Mouse (Mus musculus) midbrain, embryonic 15.5 days (tissue): ENCODE measurements around the gene Kdm2a. TPM values are rescaled to one million over a fixed set of nuclear protein-coding genes. Genes with fewer than 3 reads are reported as not detected.
A peak's percentile ranks its signal among the peaks of the same experiment; 100 is the strongest.

Experiments used
- ATAC-seq: fragments of 200-750 bp; cut with Nextera tagmentation; replicated peaks from 2 replicates; pipeline ENCODE4 v1.8.0; 2017; ENCODE audit warnings: moderate TSS enrichment
- H3K27ac ChIP-seq: fragments of 300-500 bp; sonication (generic); 2 replicates; pipeline ENCODE4 v1.5.1; 2015; ENCODE audit warnings: mild to moderate bottlenecking, inconsistent platforms
- H3K27me3 ChIP-seq: fragments of 300-500 bp; sonication (generic); replicated peaks from 2 replicates; pipeline ENCODE4 v1.6.1; 2015; ENCODE audit warnings: inconsistent platforms
- H3K36me3 ChIP-seq: fragments of 300-500 bp; sonication (generic); replicated peaks from 2 replicates; pipeline ENCODE4 v1.6.1; 2015; ENCODE audit warnings: inconsistent platforms
- H3K4me1 ChIP-seq: fragments of 300-500 bp; sonication (generic); 2 replicates; pipeline ENCODE4 v1.6.1; 2015; ENCODE audit warnings: inconsistent platforms
- H3K4me2 ChIP-seq: fragments of 300-500 bp; sonication (generic); 2 replicates; pipeline ENCODE4 v1.6.1; 2015; ENCODE audit warnings: inconsistent platforms, mild to moderate bottlenecking, moderate library complexity
- H3K4me3 ChIP-seq: fragments of 300-500 bp; sonication (generic); 2 replicates; pipeline ENCODE4 v1.5.1; 2015; ENCODE audit warnings: mild to moderate bottlenecking, inconsistent platforms
- H3K9ac ChIP-seq: fragments of 300-500 bp; sonication (generic); 2 replicates; pipeline ENCODE4 v1.6.1; 2015; ENCODE audit warnings: mild to moderate bottlenecking, inconsistent platforms
- H3K9me3 ChIP-seq: fragments of 300-500 bp; sonication (generic); 2 replicates; pipeline ENCODE4 v1.6.1; 2016; ENCODE audit warnings: inconsistent platforms
- WGBS: fragments of 180-500 bp; shearing (Covaris S2); methylation state at CpG from one replicate; pipeline ENCODE4 v1.1.7; 2015; ENCODE audit warnings: mixed read lengths; 5-methylcytosine and 5-hydroxymethylcytosine counted together
- polyA plus RNA-seq: library from polyadenylated mRNA; unstranded; fragments of >200 nt; fragmentation: Nextera tagmentation; extraction: Ambion mirVana; gene quantifications from 2 replicates; pipeline ENCODE4 v1.2.1, GENCODE M21; 2015

Kdm2a gene
- polyA plus RNA-seq, 1 experiment from 2014 or later: 38.8 TPM

GRCm38 (mm10) chr19:4338162-4338561 lies 59.9 kb downstream of the Kdm2a start:
- no peaks in the 10 kb centered on the region for H3K27me3 ChIP-seq
- H3K9me3 ChIP-seq: no peaks in the 10 kb centered on the region
- H3K4me2 ChIP-seq: no peak overlapping the region
- 29% methylated on average over 2 of the region's 2 CpGs for WGBS
- H3K4me1 ChIP-seq: peaks cover 17% of the 10 kb centered on the region
- H3K9ac ChIP-seq: no peak overlapping the region
- no peak overlapping the region for H3K4me3 ChIP-seq
- H3K27ac ChIP-seq: no peak overlapping the region
- peaks cover 19% of the 10 kb centered on the region; the same call in 1 of the 2 replicates for H3K36me3 ChIP-seq
- no peak for ATAC-seq

GRCm38 (mm10) chr19:4333791-4334190 lies 64.3 kb downstream of the Kdm2a start:
- peak; percentile 99 for ATAC-seq
- H3K27me3 ChIP-seq: no peaks in the 10 kb centered on the region
- H3K9me3 ChIP-seq: no peaks in the 10 kb centered on the region
- peak overlapping the region; percentile 70 for H3K4me2 ChIP-seq
- peak overlapping the region; percentile 56 for H3K9ac ChIP-seq
- peak overlapping the region; percentile 53 for H3K4me3 ChIP-seq
- H3K27ac ChIP-seq: peak overlapping the region; percentile 89
- WGBS: 0% methylated on average over 16 of the region's 16 CpGs
- peaks cover 10% of the 10 kb centered on the region; the same call in 1 of the 2 replicates for H3K36me3 ChIP-seq
- peaks cover 36% of the 10 kb centered on the region for H3K4me1 ChIP-seq

- Histone ChIP-seq H3K27me3 (no peaks in the 10 kb centered on the region), H3K4me1 (peaks cover 36% of the 10 kb centered on the region), H3K36me3 (peaks cover 15% of the 10 kb centered on the region), H3K27ac (peak overlapping the region; percentile 89), H3K4me2 (peak overlapping the region; percentile 70), H3K9me3 (no peaks in the 10 kb centered on the region), H3K9ac (peak overlapping the region; percentile 56), H3K4me3 (peak overlapping the region; percentile 53)
- under 1% methylated on average over 13 of the region's 13 CpGs for WGBS
- peak; percentile 73 for ATAC-seq
Observed at GRCm38 (mm10) chr19:4333100-4333775, 64.8 kb downstream of the Kdm2a start.

GRCm38 (mm10) chr19:4332653-4333052 lies 65.4 kb downstream of the Kdm2a start:
- H3K27me3 ChIP-seq: no peaks in the 10 kb centered on the region
- peaks cover 36% of the 10 kb centered on the region for H3K4me1 ChIP-seq
- no peaks in the 10 kb centered on the region for H3K9me3 ChIP-seq
- no peak for ATAC-seq
- peak overlapping the region; percentile 70 for H3K4me2 ChIP-seq
- peak overlapping the region; percentile 89 for H3K27ac ChIP-seq
- peak overlapping the region; percentile 56 for H3K9ac ChIP-seq
- H3K36me3 ChIP-seq: peaks cover 21% of the 10 kb centered on the region
- peak overlapping the region; percentile 53 for H3K4me3 ChIP-seq
- 1% methylated on average over 4 of the region's 4 CpGs for WGBS

GRCm38 (mm10) chr19:4331273-4331672 lies 66.8 kb downstream of the Kdm2a start:
- H3K4me3 ChIP-seq: no peak overlapping the region
- peaks cover 36% of the 10 kb centered on the region for H3K4me1 ChIP-seq
- ATAC-seq: no peak
- no peaks in the 10 kb centered on the region for H3K27me3 ChIP-seq
- no peak overlapping the region for H3K27ac ChIP-seq
- H3K9ac ChIP-seq: no peak overlapping the region
- WGBS: 95% methylated on average over 3 of the region's 3 CpGs
- no peak overlapping the region for H3K4me2 ChIP-seq
- H3K9me3 ChIP-seq: no peaks in the 10 kb centered on the region
- peaks cover 33% of the 10 kb centered on the region for H3K36me3 ChIP-seq

GRCm38 (mm10) chr19:4330603-4331002 lies 67.5 kb downstream of the Kdm2a start:
- H3K27me3 ChIP-seq: no peaks in the 10 kb centered on the region
- no peak overlapping the region for H3K27ac ChIP-seq
- no peak for ATAC-seq
- no peak overlapping the region for H3K9ac ChIP-seq
- no peak overlapping the region for H3K4me2 ChIP-seq
- WGBS: 93% methylated on average over 2 of the region's 2 CpGs
- no peaks in the 10 kb centered on the region for H3K9me3 ChIP-seq
- H3K4me1 ChIP-seq: peaks cover 36% of the 10 kb centered on the region
- H3K36me3 ChIP-seq: peaks cover 40% of the 10 kb centered on the region
- no peak overlapping the region for H3K4me3 ChIP-seq

GRCm38 (mm10) chr19:4328737-4329304 lies 69.3 kb downstream of the Kdm2a start:
- ATAC-seq: no peak
- Histone ChIP-seq H3K9me3 (no peaks in the 10 kb centered on the region), H3K4me1 (peaks cover 25% of the 10 kb centered on the region), H3K27ac (no peak overlapping the region), H3K9ac (no peak overlapping the region), H3K4me2 (no peak overlapping the region), H3K36me3 (peaks cover 57% of the 10 kb centered on the region), H3K4me3 (no peak overlapping the region), H3K27me3 (no peaks in the 10 kb centered on the region)
- 93% methylated on average over 8 of the region's 8 CpGs for WGBS

- no peak for ATAC-seq
- H3K4me3 ChIP-seq: no peak overlapping the region
- no peak overlapping the region for H3K27ac ChIP-seq
- peaks cover 67% of the 10 kb centered on the region for H3K36me3 ChIP-seq
- no peaks in the 10 kb centered on the region for H3K9me3 ChIP-seq
- 86% methylated on average over 1 of the region's 1 CpGs for WGBS
- H3K9ac ChIP-seq: no peak overlapping the region
- no peak overlapping the region for H3K4me2 ChIP-seq
- H3K27me3 ChIP-seq: no peaks in the 10 kb centered on the region
- peaks cover 7% of the 10 kb centered on the region for H3K4me1 ChIP-seq
Observed at GRCm38 (mm10) chr19:4326881-4327280, 71.2 kb downstream of the Kdm2a start.

- Histone ChIP-seq H3K9ac (no peak overlapping the region), H3K4me2 (no peak overlapping the region), H3K4me1 (no peaks in the 10 kb centered on the region), H3K27ac (no peak overlapping the region), H3K36me3 (peaks cover 69% of the 10 kb centered on the region), H3K27me3 (no peaks in the 10 kb centered on the region), H3K9me3 (no peaks in the 10 kb centered on the region), H3K4me3 (no peak overlapping the region)
- ATAC-seq: no peak
- 97% methylated on average over 3 of the region's 3 CpGs for WGBS
Observed at GRCm38 (mm10) chr19:4326106-4326505, 72.0 kb downstream of the Kdm2a start.

- Histone ChIP-seq H3K9ac (no peak overlapping the region), H3K27me3 (no peaks in the 10 kb centered on the region), H3K4me1 (no peaks in the 10 kb centered on the region), H3K36me3 (peaks cover 69% of the 10 kb centered on the region), H3K9me3 (no peaks in the 10 kb centered on the region), H3K4me3 (no peak overlapping the region), H3K4me2 (no peak overlapping the region), H3K27ac (no peak overlapping the region)
- no peak for ATAC-seq
- 97% methylated on average over 3 of the region's 3 CpGs for WGBS
Observed at GRCm38 (mm10) chr19:4322134-4322533, 76.0 kb downstream of the Kdm2a start.

- no peak for ATAC-seq
Observed at GRCm38 (mm10) chr19:4321622-4322021, 76.5 kb downstream of the Kdm2a start.

GRCm38 (mm10) chr19:4319272-4319671 lies 78.8 kb downstream of the Kdm2a start:
- H3K9ac ChIP-seq: no peak overlapping the region
- no peak overlapping the region for H3K27ac ChIP-seq
- no peak overlapping the region for H3K4me3 ChIP-seq
- 84% methylated on average over 4 of the region's 4 CpGs for WGBS
- H3K4me2 ChIP-seq: no peak overlapping the region
- H3K27me3 ChIP-seq: no peaks in the 10 kb centered on the region
- H3K9me3 ChIP-seq: no peaks in the 10 kb centered on the region
- H3K4me1 ChIP-seq: no peaks in the 10 kb centered on the region
- peaks cover 42% of the 10 kb centered on the region for H3K36me3 ChIP-seq
- no peak for ATAC-seq

More at GRCm38 (mm10) chr19:4321622-4322021, 76.5 kb downstream of the Kdm2a start:
- Histone ChIP-seq H3K27ac (no peak overlapping the region), H3K4me3 (no peak overlapping the region), H3K27me3 (no peaks in the 10 kb centered on the region), H3K9me3 (no peaks in the 10 kb centered on the region), H3K4me2 (no peak overlapping the region), H3K36me3 (peaks cover 64% of the 10 kb centered on the region), H3K9ac (no peak overlapping the region), H3K4me1 (no peaks in the 10 kb centered on the region)
- 86% methylated on average over 1 of the region's 1 CpGs for WGBS

- no peaks in the 10 kb centered on the region for H3K9me3 ChIP-seq
- peaks cover 31% of the 10 kb centered on the region for H3K36me3 ChIP-seq
- H3K27ac ChIP-seq: no peak overlapping the region
- no peaks in the 10 kb centered on the region for H3K27me3 ChIP-seq
- no peak for ATAC-seq
- no peak overlapping the region for H3K4me2 ChIP-seq
- H3K4me1 ChIP-seq: no peaks in the 10 kb centered on the region
- 93% methylated on average over 3 of the region's 3 CpGs for WGBS
- no peak overlapping the region for H3K9ac ChIP-seq
- no peak overlapping the region for H3K4me3 ChIP-seq
Observed at GRCm38 (mm10) chr19:4317181-4317580, 80.9 kb downstream of the Kdm2a start.
